Mouse (Mus musculus) embryonic facial prominence, embryonic 13.5 days (tissue): ENCODE data around the gene Plekhg2. TPM values are rescaled to one million over a fixed set of nuclear protein-coding genes. Genes with fewer than 3 reads are reported as not detected.
A peak's percentile ranks its signal among the peaks of the same experiment; 100 is the strongest.

Source experiments
- ATAC-seq: fragments of 200-750 bp; cut with Nextera tagmentation; 2 replicates; pipeline ENCODE4 v1.8.0; 2017; ENCODE audit warnings: low read depth; ENCODE audit not compliant: insufficient number of reproducible peaks, insufficient read depth, low FRiP score, low TSS enrichment
- H3K27ac ChIP-seq: fragments of 300-500 bp; sonication (generic); 2 replicates; pipeline ENCODE4 v1.5.1; 2015; ENCODE audit warnings: moderate library complexity, mild to moderate bottlenecking, inconsistent platforms
- H3K27me3 ChIP-seq: fragments of 300-500 bp; sonication (generic); 2 replicates; pipeline ENCODE4 v1.6.1; 2015; ENCODE audit warnings: mild to moderate bottlenecking, inconsistent platforms
- H3K36me3 ChIP-seq: fragments of 300-500 bp; sonication (generic); 2 replicates; pipeline ENCODE4 v1.6.1; 2015; ENCODE audit warnings: mild to moderate bottlenecking, inconsistent platforms
- H3K4me1 ChIP-seq: fragments of 300-500 bp; sonication (generic); 2 replicates; pipeline ENCODE4 v1.6.1; 2015; ENCODE audit warnings: inconsistent platforms
- H3K4me2 ChIP-seq: fragments of 300-500 bp; sonication (generic); 2 replicates; pipeline ENCODE4 v1.6.1; 2015; ENCODE audit warnings: moderate library complexity, mild to moderate bottlenecking, inconsistent platforms
- H3K4me3 ChIP-seq: fragments of 300-500 bp; sonication (generic); 2 replicates; pipeline ENCODE4 v1.5.1; 2015; ENCODE audit warnings: mild to moderate bottlenecking, inconsistent platforms
- H3K9ac ChIP-seq: fragments of 300-500 bp; sonication (generic); 2 replicates; pipeline ENCODE4 v1.6.1; 2015; ENCODE audit warnings: mild to moderate bottlenecking, inconsistent platforms
- H3K9me3 ChIP-seq: fragments of 300-500 bp; sonication (generic); 2 replicates; pipeline ENCODE4 v1.6.1; 2016; ENCODE audit warnings: inconsistent platforms
- WGBS: fragments of 180-500 bp; shearing (Covaris S2); methylation state at CpG from one replicate; pipeline ENCODE4 v1.1.7; 2015; ENCODE audit warnings: mixed read lengths; 5-methylcytosine and 5-hydroxymethylcytosine counted together
- polyA plus RNA-seq: library from polyadenylated mRNA; unstranded; fragments of >200 nt; fragmentation: Nextera tagmentation; extraction: Ambion mirVana; gene quantifications from 2 replicates; pipeline ENCODE4 v1.2.1, GENCODE M21; 2015

The Plekhg2 gene
- polyA plus RNA-seq, 1 experiment from 2014 or later, result 109 TPM

GRCm38 (mm10) chr7:28318714-28319113 is 53.7 kb downstream of the Plekhg2 start:
- Histone ChIP-seq H3K4me3 (no peak overlapping the region), H3K9me3 (no peaks in the 10 kb centered on the region), H3K4me1 (no peaks in the 10 kb centered on the region), H3K27ac (no peak overlapping the region), H3K4me2 (no peak overlapping the region), H3K36me3 (peaks cover 99% of the 10 kb centered on the region), H3K27me3 (no peaks in the 10 kb centered on the region), H3K9ac (0 out of 2 replicates have a peak overlapping the region, but pooled peaks have one; percentile 16)
- WGBS, result 93% methylated on average over 17 of the region's 17 CpGs
- no peak for ATAC-seq

GRCm38 (mm10) chr7:28318036-28318435 is 54.4 kb downstream of the Plekhg2 start:
- Histone ChIP-seq H3K9ac (no peak overlapping the region), H3K9me3 (no peaks in the 10 kb centered on the region), H3K4me1 (no peaks in the 10 kb centered on the region), H3K4me2 (no peak overlapping the region), H3K27ac (no peak overlapping the region), H3K27me3 (no peaks in the 10 kb centered on the region), H3K36me3 (peaks cover 92% of the 10 kb centered on the region), H3K4me3 (no peak overlapping the region)
- WGBS, result 86% methylated on average over 3 of the region's 3 CpGs
- no peak for ATAC-seq

GRCm38 (mm10) chr7:28311926-28312543 is 60.4 kb downstream of the Plekhg2 start, which contains the start of gene Timm50:
Gene Timm50 (minus strand): TSS chr7:28312072.
- H3K27ac ChIP-seq, result peak within 1 kb of the TSS; percentile 48; the same call in 1 of the 2 replicates
- peak; percentile 93 for ATAC-seq
- H3K4me2 ChIP-seq, result peak within 1 kb of the TSS; percentile 76

GRCm38 (mm10) chr7:28311151-28311925 is 61.1 kb downstream of the Plekhg2 start:
- H3K27me3 ChIP-seq, result no peaks in the 10 kb centered on the region
- H3K4me3 ChIP-seq, result peak overlapping the region; percentile 89
- WGBS, result 6% methylated on average over 35 of the region's 35 CpGs
- H3K36me3 ChIP-seq, result peaks cover 68% of the 10 kb centered on the region
- H3K4me2 ChIP-seq, result peak overlapping the region; percentile 76
- no peaks in the 10 kb centered on the region for H3K9me3 ChIP-seq
- peaks cover 12% of the 10 kb centered on the region for H3K4me1 ChIP-seq
- H3K9ac ChIP-seq, result peak overlapping the region; percentile 94
- H3K27ac ChIP-seq, result peak overlapping the region; percentile 48; the same call in 1 of the 2 replicates
- ATAC-seq, result peak; percentile 34; the same call in 1 of the 2 replicates

More at GRCm38 (mm10) chr7:28311926-28312543, 60.4 kb downstream of the Plekhg2 start, which contains the start of gene Timm50:
- Histone ChIP-seq H3K9ac (peak within 1 kb of the TSS; percentile 94), H3K4me1 (peaks cover 12% of the 10 kb centered on the region), H3K4me3 (peak within 1 kb of the TSS; percentile 89), H3K36me3 (peaks cover 68% of the 10 kb centered on the region), H3K27me3 (no peaks in the 10 kb centered on the region), H3K9me3 (no peaks in the 10 kb centered on the region)
- WGBS, result under 1% methylated on average over 45 of the region's 45 CpGs

- Histone ChIP-seq H3K4me1 (peaks cover 12% of the 10 kb centered on the region), H3K27me3 (no peaks in the 10 kb centered on the region), H3K4me3 (no peak overlapping the region), H3K4me2 (no peak overlapping the region), H3K9ac (no peak overlapping the region), H3K36me3 (peaks cover 68% of the 10 kb centered on the region), H3K9me3 (no peaks in the 10 kb centered on the region), H3K27ac (no peak overlapping the region)
- ATAC-seq, result no peak
- 58% methylated on average over 9 of the region's 9 CpGs for WGBS
These were observed 62.7 kb downstream of the Plekhg2 start for GRCm38 (mm10) chr7:28309737-28310136.

Other genes starting within 250 kb of the Plekhg2 start
- 0.03 TPM in 2 replicates for gene 9530053A07Rik, start 243.1 kb downstream of the Plekhg2 start, polyA plus RNA-seq
- 140 and 167 TPM in 2 replicates for gene Fbl, start 202.9 kb downstream of the Plekhg2 start, polyA plus RNA-seq
- gene Dyrk1b, start 193.1 kb downstream of the Plekhg2 start, polyA plus RNA-seq, result 14.8 and 14.9 TPM in 2 replicates
- 3.6 TPM in 2 replicates for gene Eid2, start 104.7 kb downstream of the Plekhg2 start, polyA plus RNA-seq
- gene Eid2b, start 94.9 kb downstream of the Plekhg2 start, polyA plus RNA-seq, result 19.7 TPM in 2 replicates
- 0.17 TPM in 1 of 2 replicates, not detected in the other for gene Selenov, start 81.4 kb downstream of the Plekhg2 start, polyA plus RNA-seq
- gene Dll3, start 70.4 kb downstream of the Plekhg2 start, polyA plus RNA-seq, result 1.0 and 1.2 TPM in 2 replicates
- gene Timm50, start 60.5 kb downstream of the Plekhg2 start, polyA plus RNA-seq, result 133 and 134 TPM in 2 replicates
- 88.3 and 93.4 TPM in 2 replicates for gene Supt5, start 33.9 kb downstream of the Plekhg2 start, polyA plus RNA-seq
- gene Rps16, start 21.9 kb downstream of the Plekhg2 start, polyA plus RNA-seq, result 1,032 and 1,091 TPM in 2 replicates
- 9.7 and 11.0 TPM in 2 replicates for gene Zfp36, start 7.7 kb upstream of the Plekhg2 start, polyA plus RNA-seq
- 40.5 and 53.5 TPM in 2 replicates for gene Med29, start 20.1 kb upstream of the Plekhg2 start, polyA plus RNA-seq
- 80.5 and 89.6 TPM in 2 replicates for gene Paf1, start 20.4 kb upstream of the Plekhg2 start, polyA plus RNA-seq
- gene Gmfg, start 64.8 kb upstream of the Plekhg2 start, polyA plus RNA-seq, result 9.9 and 13.4 TPM in 2 replicates
- 5.3 and 7.6 TPM in 2 replicates for gene Lrfn1, start 79.4 kb upstream of the Plekhg2 start, polyA plus RNA-seq
- gene Ifnl2, start 137.9 kb upstream of the Plekhg2 start, polyA plus RNA-seq, result not detected in 2 replicates
- gene Ifnl3, start 150.2 kb upstream of the Plekhg2 start, polyA plus RNA-seq, result not detected in 2 replicates
- gene Sycn, start 168.3 kb upstream of the Plekhg2 start, polyA plus RNA-seq, result not detected in 2 replicates
- gene Nccrp1, start 174.7 kb upstream of the Plekhg2 start, polyA plus RNA-seq, result 0.18 TPM in 1 of 2 replicates, not detected in the other
- gene Samd4b, start 225.5 kb upstream of the Plekhg2 start, polyA plus RNA-seq, result 32.8 and 33.3 TPM in 2 replicates
- 35.8 and 36.0 TPM in 2 replicates for gene Pak4, start 225.6 kb upstream of the Plekhg2 start, polyA plus RNA-seq